Mouse (Mus musculus): Measurements from ENCODE around the gene Prtn3.

Gene Prtn3

DNA sequence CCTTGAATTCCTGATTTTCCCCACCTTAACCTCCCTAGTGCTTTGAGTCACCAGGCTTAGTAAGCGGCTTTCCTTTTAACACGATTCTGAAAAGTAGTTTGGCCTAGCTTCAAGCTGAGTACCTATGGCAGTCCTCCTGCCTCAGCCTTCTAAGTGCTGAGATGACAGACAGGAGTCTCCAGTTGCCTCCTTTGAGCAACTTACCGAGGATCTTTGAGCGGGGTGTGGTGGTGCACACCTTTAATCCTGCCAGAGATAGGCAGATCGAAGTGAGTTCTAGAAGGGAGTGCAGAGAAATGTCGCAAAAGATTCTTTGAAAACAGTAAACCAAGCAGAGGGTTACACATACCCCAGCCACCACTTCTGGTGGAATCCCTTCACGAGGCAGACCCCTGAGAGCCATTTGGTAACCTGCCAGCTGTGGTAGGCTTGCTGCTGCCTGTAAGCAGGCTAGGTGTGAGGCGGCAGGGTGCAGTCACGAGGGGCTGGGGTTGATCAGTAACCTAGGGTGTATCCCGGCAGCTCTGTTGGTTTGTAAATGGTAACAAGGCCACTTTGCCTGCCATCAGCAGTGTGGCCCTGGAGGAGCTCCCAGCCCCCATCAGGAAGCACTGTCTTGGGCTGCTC lies 18.6 kb upstream of the Prtn3 start:
- no peak for DNase-seq (ENCODE audit: low spot score in 2 of 2)

DNA sequence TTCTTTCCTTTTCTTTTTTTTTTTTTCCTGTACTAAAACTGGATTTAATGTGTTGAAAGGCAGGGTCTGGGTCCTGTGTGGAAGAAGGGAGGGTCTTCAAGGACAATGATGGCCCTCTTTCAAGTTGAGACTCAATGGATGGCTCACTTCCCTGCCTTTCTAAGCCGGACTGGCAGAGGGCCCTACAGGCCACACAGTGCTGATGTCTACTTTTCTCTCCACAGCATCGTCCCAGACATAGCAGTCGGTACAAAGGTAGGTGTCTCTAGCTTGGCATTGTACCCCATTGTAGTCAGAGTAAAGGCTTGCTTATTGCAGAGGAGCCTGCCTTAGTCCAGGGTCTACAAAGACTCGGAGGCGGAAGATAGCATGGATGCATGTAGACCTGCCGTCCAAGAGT lies 18.0 kb upstream of the Prtn3 start:
- no peak for DNase-seq (ENCODE audit: low spot score in 2 of 2)

DNA sequence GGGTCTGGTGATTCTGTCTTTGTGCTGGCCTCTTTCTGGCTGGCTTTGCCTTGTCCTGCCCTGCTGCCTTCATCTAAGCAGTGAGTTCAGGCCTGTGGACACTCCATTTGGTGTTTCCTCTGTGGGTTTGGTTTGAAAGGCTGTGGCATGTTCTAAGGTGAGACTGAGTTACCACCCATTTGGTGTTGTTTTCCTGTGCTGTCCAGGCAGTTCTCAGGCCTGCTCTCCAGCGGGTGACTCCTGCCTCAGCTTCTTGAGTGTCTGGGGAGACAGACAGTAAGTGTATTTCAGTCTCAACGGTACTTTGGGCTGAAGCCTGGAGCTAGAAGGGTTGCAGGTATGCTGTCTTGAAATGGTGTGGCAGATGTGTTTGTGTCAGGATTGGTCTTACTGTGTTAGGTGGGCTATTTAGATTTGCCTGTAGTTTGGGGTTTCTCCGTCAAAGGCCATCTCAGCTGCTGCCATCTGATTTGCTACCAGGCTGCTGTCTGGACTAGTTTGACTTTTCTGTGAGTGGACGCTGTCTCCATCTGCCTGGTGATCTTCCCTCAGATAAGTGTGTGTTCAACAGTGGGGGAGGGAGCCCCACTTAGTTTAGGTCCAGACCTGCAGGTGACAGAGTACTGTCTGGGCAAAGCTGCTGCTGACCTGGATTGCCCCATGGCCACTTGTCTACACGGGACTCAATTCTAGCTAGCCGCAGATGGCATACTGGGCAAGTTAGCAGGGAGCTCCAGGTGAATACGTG lies 17.4 kb upstream of the Prtn3 start:
- no peak for DNase-seq (ENCODE audit: low spot score in 2 of 2)

DNA sequence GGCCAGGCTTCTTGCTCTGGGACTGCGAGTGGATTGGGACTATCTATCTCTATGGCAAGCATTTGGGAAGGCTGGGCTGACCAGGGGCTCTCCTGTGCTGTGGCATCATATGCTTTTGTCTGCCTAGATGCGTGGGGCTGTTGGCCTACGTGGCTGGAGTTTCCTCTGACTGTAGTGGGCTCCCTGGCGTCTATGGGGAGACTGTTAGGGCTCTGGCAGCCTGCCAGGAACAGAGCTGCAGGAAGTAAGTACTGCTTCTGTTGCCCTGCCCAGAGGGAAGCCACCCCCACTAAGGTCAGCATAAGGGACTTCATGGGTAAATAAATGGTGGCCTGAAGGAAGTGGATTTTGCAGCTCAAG lies 16.8 kb upstream of the Prtn3 start:
- DNase-seq (ENCODE audit: low spot score in 2 of 2) = peak; percentile 57 to 72

DNA sequence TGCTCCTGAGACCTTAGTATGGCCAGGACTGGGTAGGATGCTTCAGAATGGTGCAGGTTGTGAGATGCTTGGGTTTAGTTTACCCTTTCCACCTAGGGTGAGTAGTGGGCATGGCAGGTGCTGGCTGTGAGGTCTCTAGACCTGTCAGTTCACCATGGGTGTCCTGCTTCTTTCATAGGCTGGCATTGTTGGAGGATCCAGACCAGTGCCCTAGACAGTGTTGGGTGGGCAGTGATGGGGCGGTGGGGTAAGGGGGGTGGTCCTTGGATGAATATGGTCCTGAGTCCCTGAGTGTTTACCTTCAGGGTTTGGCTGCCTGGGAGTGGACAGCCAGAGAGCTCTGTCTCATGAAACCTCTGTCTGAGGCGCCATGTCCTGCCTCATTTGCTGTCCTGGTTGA lies 16.4 kb upstream of the Prtn3 start:
- no peak for DNase-seq (ENCODE audit: low spot score in 2 of 2)

DNA sequence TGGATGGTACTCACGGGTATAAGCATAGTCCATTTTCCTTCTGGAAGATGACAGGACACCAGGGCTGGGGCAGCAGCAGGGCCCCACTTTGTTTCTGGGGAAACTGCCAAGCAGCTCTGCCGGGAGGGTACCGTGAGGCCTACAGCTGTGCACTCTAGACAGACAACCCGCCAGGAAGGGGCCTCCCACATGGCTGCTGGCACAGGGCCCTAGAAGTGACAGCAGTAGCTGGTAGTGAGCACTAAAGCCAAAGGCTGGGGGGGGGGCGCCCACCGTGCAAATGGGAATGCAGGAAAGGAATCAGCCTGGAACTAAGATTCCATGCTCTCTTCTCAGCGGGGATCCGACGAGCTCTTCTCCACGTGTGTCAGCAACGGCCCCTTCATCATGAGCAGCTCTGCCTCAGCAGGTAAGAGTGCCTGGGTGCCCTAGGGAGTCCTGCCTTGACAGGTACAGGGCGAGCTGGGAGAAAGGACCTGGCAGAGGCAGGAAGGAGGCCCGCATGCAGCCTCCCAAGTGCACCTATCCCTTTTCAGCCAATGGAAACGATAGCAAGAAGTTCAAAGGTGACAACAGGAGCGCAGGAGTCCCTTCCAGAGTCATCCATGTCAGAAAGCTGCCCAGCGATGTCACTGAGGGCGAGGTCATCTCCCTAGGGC lies 15.7 kb upstream of the Prtn3 start:
- peak in 1 of 2 experiments; percentile 38 for DNase-seq (ENCODE audit: low spot score in 2 of 2)

DNA sequence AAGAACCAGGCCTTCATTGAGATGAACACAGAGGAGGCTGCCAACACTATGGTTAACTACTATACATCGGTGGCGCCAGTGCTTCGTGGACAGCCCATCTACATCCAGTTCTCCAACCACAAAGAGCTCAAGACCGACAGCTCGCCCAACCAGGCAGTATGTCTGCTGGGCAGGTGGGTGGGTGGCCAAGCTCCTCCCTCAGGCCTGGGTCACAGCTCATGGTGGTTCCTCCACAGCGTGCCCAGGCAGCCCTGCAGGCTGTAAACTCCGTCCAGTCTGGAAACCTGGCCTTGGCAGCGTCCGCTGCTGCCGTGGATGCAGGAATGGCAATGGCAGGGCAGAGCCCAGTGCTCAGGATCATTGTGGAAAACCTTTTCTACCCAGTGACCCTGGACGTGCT lies 15.2 kb upstream of the Prtn3 start:
- no peak for DNase-seq (ENCODE audit: low spot score in 2 of 2)

DNA sequence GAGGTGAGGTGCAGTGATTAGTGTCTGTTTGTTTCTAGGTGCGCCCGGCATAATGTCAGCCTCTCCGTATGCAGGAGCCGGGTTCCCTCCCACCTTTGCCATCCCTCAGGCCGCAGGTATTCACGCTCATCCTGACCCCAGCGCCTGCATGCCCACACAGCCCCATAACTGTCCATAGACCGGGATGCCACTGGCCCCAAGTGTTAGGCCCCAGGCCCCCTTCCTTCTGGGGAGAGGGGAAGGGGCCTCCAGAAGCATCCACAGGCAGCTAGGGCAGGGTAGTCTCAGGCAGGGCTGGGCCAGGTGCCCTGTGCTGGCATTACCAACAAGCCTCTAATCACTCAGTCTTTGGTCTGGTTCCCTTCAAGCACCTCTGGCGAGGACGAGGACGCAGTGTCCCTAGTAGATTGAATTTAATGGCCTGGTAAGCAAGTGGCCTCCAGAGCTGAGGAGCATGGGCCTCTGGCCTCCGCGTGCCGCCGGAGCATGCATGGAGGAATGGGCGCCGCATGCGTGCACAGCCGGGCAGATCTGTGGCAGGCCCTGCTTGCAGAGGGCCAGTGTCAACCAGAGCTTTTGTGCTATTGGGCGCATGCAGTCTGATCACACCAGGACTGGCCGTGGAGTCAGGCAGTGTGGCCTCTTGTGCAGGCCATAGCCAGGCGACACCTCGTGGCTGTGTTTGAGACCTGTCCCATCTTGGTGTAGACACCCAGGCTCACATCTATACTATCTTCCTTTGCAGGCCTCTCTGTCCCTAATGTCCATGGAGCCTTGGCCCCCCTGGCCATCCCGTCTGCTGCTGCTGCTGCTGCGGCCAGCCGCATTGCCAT lies 14.0 kb upstream of the Prtn3 start:
- no peak for DNase-seq (ENCODE audit: low spot score in 2 of 2)

DNA sequence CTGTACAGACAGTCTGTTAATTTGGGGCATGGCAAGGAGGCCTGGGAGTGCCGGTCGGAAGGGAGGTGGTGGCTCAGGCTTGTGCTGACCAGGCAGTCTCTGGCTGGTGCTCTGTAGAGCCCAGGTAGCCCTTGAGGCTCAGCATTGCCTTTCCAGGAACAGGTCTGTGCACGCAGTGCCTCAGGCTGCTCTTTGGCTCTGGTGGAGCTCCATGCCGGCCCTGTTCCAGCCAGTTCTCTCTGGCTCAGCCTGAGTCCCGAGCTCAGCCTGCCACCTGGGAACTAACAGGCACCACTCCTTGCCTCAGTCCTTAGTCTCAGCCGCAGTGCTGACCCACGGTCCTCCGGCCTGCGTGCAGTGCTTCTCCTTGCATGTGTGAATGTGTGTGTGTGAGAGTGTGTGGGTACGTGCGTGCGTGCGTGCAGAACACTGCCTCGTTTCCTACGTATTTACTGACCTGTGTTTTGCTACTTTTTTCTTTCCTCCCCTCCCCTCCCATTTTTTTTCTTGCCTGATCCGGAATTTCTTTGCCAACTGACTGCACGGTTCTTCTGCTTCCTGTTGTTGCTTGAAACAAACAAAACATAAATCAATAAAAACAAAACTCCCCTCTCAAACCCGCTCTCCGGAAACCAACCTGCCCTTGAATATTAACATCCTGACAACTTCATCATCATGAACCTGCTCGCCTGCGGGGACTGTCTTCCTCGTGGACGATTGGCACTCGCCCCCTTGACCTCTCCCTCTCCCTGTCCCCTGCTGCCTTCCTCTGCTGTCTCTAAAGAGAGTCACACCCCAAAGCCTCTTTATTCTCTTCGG lies 12.8 kb upstream of the Prtn3 start:
- peak in 1 of 2 experiments; percentile 52 for DNase-seq (ENCODE audit: low spot score in 2 of 2)

DNA sequence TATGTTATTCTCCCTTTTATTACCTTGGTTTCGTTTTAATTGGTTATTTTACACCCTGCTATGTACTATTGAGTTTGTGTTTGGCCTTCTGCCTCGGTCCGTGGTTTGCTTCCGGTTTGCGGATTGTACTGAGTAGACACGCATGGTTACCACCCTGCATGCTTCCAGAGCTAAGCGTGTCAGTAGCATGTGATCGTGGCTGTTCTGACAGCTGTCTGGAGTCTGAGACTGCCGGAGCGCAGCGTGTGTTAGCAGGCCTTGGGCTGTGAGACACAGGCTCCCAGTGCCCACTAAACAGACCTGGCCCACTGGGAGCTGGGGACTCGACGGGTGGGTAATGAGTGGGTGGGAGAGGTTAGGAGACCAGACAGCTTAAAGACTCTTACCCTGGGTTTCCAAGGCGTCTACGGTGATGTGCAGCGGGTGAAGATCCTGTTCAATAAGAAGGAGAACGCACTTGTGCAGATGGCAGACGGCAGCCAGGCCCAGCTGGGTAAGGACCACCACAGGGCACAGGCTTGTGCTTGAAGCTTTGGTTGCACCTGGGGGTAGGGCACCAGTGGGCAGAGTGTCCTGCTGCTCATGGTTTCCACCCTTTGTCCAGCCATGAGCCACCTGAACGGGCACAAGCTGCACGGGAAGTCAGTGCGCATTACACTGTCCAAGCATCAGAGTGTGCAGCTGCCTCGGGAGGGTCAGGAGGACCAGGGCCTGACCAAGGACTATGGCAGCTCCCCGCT lies 12.1 kb upstream of the Prtn3 start:
- no peak for DNase-seq (ENCODE audit: low spot score in 2 of 2)

DNA sequence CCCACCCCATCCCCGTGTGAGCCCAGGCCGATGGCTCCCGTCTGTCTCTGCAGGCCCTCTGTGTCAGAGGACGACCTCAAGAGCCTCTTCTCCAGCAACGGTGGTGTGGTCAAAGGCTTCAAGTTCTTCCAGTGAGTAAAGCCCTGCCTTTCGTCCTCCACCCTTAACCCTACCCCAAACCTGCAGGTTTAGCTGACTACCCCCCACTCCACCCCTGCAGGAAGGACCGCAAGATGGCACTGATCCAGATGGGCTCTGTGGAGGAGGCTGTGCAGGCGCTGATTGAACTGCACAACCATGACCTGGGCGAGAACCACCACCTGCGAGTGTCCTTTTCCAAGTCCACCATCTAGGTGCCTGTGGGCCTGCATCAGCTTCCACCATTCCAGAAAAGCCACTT lies 11.4 kb upstream of the Prtn3 start:
- DNase-seq (ENCODE audit: low spot score in 2 of 2) = no peak

DNA sequence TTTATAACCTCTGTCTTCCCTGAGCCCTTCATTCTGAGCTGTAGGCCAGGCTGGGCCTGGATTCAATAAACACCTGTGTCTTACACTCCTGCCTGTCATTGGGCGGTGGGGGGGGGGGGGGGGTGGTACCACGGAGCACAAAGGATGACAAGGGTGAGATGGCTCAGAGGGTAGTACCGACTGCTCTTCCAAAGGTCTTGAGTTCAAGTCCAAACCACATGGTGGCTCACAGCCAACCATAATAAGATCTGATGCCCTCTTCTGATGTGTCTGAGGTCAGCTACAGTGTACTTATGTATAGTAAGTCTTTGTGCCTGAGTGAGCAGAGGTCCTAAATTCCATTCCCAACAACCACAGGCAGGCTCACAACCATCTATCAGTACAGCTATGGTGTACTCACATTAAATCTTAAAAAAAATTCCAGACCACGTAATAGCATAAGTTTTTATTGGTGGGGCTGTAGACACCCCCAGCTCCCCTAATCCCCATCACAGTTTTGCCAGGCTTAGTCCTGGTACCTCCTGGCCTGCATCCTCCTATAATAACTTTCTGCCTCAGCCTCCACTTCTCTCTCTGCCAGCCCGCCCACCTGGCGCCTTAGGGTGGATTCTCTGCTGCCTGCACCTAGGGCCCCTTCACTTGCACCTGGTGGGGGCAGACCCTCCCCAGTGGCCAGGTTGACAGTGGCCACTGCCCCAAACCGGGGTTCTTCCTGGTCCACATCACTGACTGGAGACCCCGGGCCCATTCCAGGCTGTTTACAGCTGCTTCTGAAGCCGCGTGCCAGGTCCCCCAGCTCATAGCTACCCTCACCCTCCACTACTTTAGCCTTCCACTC lies 9.7 kb upstream of the Prtn3 start:
- no peak for DNase-seq (ENCODE audit: low spot score in 2 of 2)

DNA sequence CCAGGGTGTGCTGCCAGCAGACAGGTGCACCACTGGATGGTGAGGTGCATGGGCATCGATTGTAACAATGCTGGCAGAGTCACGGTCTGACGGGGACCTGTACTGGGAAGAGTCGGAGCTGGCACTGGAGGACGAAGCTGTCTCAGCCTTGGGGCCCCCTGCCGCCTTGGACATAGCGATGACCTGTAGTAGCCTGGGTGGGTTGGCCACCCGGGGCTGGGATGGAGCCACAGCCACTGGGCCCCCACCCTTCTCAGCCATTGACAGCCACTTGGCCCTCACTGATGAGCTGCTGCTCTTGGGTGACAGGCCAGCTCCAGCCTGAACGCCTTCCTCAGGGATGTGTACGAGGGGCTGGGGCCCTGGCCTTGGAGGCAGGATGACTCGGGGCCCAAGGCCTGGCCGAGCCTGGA lies 9.1 kb upstream of the Prtn3 start:
- no peak for DNase-seq (ENCODE audit: low spot score in 2 of 2)

DNA sequence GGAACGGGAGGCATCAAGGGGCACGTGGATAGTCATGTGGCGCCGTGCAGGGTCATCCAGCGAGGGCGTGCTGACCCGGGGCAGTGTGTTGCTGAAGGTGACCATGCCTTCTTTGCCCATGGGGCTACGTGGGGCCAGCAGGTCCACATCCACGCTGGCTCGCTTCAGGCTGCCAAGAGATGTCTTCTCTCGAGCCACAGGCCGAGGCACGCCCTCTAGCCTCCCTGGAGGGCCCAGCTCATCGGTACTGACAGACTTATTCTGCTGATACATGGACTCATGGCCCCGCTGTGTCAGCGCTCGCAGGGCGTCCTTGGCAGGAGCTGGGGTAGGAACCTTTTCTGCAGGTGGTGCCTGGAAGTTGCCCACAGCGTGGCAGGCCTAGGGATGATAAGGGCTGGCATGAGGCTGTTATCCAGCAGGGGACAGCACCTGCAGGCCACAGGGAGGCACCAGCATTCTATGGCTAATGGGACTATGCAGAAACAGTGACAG lies 8.4 kb upstream of the Prtn3 start:
- DNase-seq (ENCODE audit: low spot score in 2 of 2) = no peak

DNA sequence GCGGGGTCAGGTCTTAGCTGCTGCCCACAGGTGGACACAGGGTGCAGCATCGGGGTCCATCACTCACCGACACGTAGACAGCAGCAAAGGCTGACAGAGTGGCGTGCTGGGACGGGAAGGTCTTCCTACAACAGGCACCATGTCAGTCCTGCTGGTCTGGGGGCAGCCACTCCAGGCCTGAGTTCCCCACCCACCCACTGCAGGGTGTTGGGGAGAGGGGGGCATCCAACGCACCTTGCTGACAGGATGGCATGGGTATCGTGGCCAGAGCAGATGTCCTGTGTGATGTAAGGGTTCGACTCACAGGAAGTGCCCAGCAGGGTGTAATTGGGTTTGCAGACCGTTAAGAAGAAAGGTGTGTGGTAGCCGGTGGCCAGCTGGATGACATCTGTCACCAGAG lies 7.7 kb upstream of the Prtn3 start:
- DNase-seq (ENCODE audit: low spot score in 2 of 2) = no peak

DNA sequence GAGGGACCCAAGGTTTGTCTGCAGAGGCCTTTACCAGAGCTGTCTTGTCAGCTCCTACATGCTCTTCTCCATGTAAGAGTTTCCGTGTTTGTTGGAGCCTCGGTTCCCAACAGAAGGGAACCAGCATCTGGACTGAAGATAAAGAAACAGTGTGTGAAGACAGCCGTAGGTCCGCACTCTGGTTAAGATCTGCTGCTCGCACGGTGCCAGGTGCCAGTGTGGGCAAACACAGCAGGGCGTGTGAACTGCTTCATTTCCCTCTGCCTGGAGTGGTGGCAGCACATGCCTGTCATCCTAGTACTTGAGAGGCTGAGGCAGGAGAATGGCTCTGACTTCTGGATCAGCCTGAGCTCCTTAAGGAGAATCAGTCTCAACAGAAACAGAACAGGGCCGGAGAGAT lies 2.4 kb upstream of the Prtn3 start:
- DNase-seq (ENCODE audit: low spot score in 2 of 2) = no peak

DNA sequence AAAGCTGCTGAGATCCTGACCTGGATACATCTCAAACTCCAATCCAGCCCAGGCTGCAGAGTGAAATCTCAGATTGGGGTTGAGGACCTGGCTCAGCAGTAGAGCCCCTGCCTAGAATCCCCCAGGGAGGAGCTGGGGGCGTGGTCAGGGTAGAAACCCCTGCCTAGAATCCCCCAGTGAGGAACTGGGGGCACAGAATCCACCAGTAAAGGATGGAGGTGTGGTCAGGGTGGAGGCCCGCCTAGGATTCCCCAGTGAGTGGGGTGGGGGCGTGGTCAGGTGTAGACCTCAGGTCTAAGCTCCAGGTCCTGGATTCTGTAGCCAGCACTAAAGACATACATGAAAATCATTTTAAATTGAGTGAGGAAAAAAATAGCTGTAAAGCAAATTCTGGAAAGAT lies 1.4 kb upstream of the Prtn3 start:
- no peak for DNase-seq (ENCODE audit: low spot score in 2 of 2)

DNA sequence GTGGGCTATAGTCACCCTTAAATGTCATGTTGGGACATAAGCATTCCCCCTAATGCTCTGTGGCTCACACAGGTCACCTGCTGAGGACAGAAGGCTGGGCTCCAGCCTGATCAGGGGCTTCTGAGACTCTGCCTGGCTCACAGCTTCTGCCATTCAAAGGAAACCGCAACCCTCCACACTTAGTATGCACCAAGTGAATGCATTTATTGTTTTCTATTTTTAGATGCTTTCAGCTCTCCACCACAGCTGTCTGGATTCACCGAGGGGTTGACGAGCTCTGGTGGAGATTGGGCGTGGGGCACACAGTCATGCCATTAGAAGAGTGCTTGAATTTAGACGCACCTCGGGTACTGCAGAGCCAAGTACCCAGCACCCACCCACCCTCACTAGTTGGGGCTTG lies 963 bp upstream of the Prtn3 start:
- DNase-seq (ENCODE audit: low spot score in 2 of 2) = no peak

DNA sequence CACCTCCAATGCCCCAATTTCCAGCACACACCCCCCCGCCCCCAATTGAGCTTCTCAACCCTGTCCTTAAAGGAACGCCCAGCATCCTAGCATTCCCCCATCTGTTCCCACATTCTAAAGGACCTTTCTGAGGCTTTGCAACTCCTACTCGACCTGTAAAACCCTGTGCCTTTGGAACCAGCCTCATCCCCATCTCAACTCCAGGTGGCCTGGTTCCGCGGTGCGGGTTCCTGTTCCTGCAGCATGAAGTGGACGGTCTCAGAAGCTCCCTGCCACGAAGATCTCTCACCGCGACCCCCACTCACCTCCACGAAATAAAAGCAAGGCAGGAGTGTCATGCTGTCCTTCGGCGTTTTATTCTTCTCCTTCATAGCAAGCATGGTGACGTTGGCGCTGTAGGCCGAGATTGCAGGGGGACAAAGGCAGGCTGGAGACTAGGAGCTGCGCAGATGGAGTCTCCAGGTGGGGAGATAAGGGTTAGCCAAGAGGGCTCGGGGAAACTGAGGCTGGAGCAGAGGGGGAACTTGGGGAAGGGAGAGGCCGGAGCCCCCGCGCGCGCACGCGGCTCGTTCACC lies 474 bp upstream of the Prtn3 start:
- DNase-seq (ENCODE audit: low spot score in 2 of 2) = no peak

Measured in urinary bladder, postnatal 36 days (tissue).